Mouse (Mus musculus) intestine, postnatal 0 days (tissue): Measurements from ENCODE around the gene Npnt. TPM values are rescaled to one million over a fixed set of nuclear protein-coding genes. Genes with fewer than 3 reads are reported as not detected.
A peak's percentile ranks its signal among the peaks of the same experiment; 100 is the strongest.

Experiments
- ATAC-seq: fragments of 200-750 bp; cut with Nextera tagmentation; 2 replicates; pipeline ENCODE4 v1.8.0; 2017; ENCODE audit warnings: mild to moderate bottlenecking, moderate TSS enrichment, moderate library complexity
- H3K27ac ChIP-seq: fragments of 300-500 bp; sonication (generic); 2 replicates; pipeline ENCODE4 v1.5.1; 2014; ENCODE audit warnings: mild to moderate bottlenecking, low read depth, low read length, moderate library complexity
- H3K27me3 ChIP-seq: fragments of 300-500 bp; sonication (generic); replicated peaks from 2 replicates; pipeline ENCODE4 v1.6.1; 2014; ENCODE audit warnings: low read length, mixed read lengths; ENCODE audit not compliant: control insufficient read depth, insufficient read depth
- H3K36me3 ChIP-seq: fragments of 300-500 bp; sonication (generic); 2 replicates; pipeline ENCODE4 v1.6.1; 2014; ENCODE audit warnings: mild to moderate bottlenecking, moderate library complexity; ENCODE audit not compliant: control insufficient read depth, insufficient read depth
- H3K4me1 ChIP-seq: fragments of 300-500 bp; sonication (generic); replicated peaks from 2 replicates; pipeline ENCODE4 v1.6.1; 2014; ENCODE audit warnings: antibody characterized with exemption, low read length, mixed read lengths; ENCODE audit not compliant: control insufficient read depth, insufficient read depth
- H3K4me2 ChIP-seq: fragments of 300-500 bp; sonication (generic); replicated peaks from 2 replicates; pipeline ENCODE4 v1.6.1; 2014; ENCODE audit warnings: low read depth, mild to moderate bottlenecking, moderate library complexity
- H3K4me3 ChIP-seq: fragments of 300-500 bp; sonication (generic); 2 replicates; pipeline ENCODE4 v1.5.1; 2014; ENCODE audit warnings: low read depth, low read length
- H3K9ac ChIP-seq: fragments of 300-500 bp; sonication (generic); 2 replicates; pipeline ENCODE4 v1.6.1; 2014; ENCODE audit warnings: mild to moderate bottlenecking, low read depth, low read length
- H3K9me3 ChIP-seq: fragments of 300-500 bp; sonication (generic); 2 replicates; pipeline ENCODE4 v1.6.1; 2016; ENCODE audit warnings: mixed run types; ENCODE audit not compliant: control insufficient read depth
- CTCF ChIP-seq: sonication (generic); IDR thresholded peaks from 2 replicates; pipeline ENCODE4 v1.5.1; 2016; ENCODE audit warnings: low read depth, mild to moderate bottlenecking, control low read depth, antibody characterized with exemption, moderate library complexity
- WGBS: fragments of 180-500 bp; shearing (Covaris S2); extraction: QIAGEN DNeasy Blood & Tissue Kit; methylation state at CpG from one replicate; pipeline ENCODE4 v1.1.7; 2014; 5-methylcytosine and 5-hydroxymethylcytosine counted together
- polyA plus RNA-seq: library from polyadenylated mRNA; unstranded; fragments of >200 nt; fragmentation: Nextera tagmentation; extraction: Ambion mirVana; gene quantifications from 2 replicates; pipeline ENCODE4 v1.2.1, GENCODE M21; 2015

Npnt gene
- 38.7 and 40.7 TPM in 2 replicates for polyA plus RNA-seq

DNA sequence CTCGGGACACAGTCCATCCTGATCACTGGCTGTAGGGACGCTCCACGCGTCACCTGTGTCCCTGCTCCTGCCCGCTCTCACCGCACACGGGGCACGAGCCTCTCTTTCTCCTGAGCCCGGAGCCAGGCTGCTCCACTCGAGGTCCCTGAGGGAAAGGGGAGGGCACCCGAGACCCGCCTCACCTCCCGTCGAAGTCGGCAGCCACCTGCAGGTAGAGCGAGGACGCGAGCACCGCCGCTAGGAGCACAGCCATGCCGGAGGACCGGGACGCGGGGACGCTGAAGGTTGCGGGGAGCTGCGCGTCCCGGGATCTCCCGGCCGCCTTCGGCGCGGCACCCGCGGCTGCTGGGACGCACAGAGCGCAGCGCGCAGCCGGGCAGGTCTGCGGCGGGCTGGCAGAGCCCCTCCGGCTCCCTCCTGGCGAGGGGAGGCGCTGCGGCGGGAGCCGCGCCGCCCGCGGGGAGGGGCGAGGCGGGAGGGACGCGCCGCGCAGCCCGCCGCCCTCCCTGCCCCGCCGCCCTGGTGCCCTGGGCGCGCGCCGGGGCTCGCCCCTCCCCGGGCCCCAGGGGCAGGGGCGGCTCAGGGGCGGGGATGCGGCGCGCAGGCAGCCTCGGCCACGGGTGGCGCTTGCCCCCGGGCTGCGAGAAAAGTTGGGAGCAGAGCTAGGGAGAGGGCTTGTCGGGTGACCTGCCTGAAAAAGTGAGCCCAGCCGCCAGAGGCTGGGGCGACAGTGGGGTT lies at the start of gene Npnt:
Gene Npnt (minus strand): TSS at position 501 of the 738 bp plus-strand sequence.
- Histone ChIP-seq H3K9me3 (no peaks in the 10 kb centered on the region), H3K4me3 (peak within 1 kb of the TSS; percentile 55), H3K36me3 (no peaks in the 10 kb centered on the region; the same call in 1 of the 2 replicates), H3K4me2 (peak within 1 kb of the TSS; percentile 85), H3K9ac (peak within 1 kb of the TSS; percentile 37), H3K4me1 (0 out of 2 replicates have a peak, but pooled peaks cover 3% of the 10 kb centered on the region), H3K27me3 (peaks cover 8% of the 10 kb centered on the region; the same call in 1 of the 2 replicates), H3K27ac (no peak within 1 kb of the TSS)
- peak; percentile 45 for TF ChIP-seq CTCF
- ATAC-seq = peak; percentile 67
- WGBS = 1% methylated on average over 63 of the region's 82 CpGs

DNA sequence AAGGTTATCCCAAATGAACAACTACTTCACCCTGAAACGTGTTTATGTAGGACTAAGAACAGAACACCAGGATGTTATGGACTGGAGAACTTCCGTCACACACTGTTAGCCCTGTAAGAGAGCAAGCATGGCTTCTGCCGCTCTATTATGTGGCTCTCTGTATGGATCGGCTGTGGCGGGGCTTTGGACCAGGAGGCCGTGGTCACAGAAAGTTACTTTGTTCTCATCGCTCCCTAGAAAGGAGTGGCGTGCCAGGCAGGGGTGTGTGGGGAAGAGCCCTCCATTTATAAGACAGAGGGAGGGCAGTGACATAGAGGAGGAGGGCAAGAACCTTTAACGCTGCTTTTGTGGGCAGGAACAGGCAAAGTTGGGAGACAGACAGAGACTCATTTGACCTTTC lies 46.2 kb upstream of the Npnt start:
- ATAC-seq = no peak
- no peak overlapping the region for H3K4me3 ChIP-seq
- H3K36me3 ChIP-seq = no peaks in the 10 kb centered on the region; the same call in 1 of the 2 replicates
- H3K9me3 ChIP-seq = no peaks in the 10 kb centered on the region
- H3K27me3 ChIP-seq = no peaks in the 10 kb centered on the region
- no peak for TF ChIP-seq CTCF
- no peak overlapping the region for H3K9ac ChIP-seq
- H3K27ac ChIP-seq = no peak overlapping the region
- WGBS = 81% methylated on average over 9 of the region's 9 CpGs
- H3K4me2 ChIP-seq = no peak overlapping the region
- H3K4me1 ChIP-seq = no peaks in the 10 kb centered on the region

DNA sequence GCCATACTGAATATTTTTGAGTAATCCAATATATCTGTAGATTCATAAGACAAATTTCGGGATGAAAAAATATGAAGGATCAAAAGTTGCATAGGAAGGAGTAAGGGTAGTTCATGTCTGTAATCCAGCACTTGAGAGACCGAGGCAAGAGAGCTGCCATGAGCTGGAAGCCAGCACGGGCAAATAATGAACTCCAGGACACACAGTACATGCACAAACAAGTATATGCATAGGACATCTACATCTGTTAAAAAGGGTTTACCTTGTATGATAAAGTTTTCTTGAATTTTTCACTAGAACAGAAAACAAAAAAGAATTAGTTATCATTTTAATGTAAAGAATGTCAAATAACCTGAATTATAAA lies 45.8 kb upstream of the Npnt start:
- Histone ChIP-seq H3K4me3 (no peak overlapping the region), H3K9me3 (no peaks in the 10 kb centered on the region), H3K9ac (no peak overlapping the region), H3K4me1 (no peaks in the 10 kb centered on the region), H3K4me2 (no peak overlapping the region), H3K36me3 (no peaks in the 10 kb centered on the region; the same call in 1 of the 2 replicates), H3K27ac (no peak overlapping the region), H3K27me3 (no peaks in the 10 kb centered on the region)
- 77% methylated on average over 3 of the region's 3 CpGs for WGBS
- no peak for ATAC-seq
- no peak for TF ChIP-seq CTCF

- H3K4me2 ChIP-seq = no peak overlapping the region
- WGBS = 80% methylated on average over 7 of the region's 7 CpGs
- H3K36me3 ChIP-seq = no peaks in the 10 kb centered on the region; the same call in 1 of the 2 replicates
- no peak for ATAC-seq
- H3K27ac ChIP-seq = no peak overlapping the region
- H3K9ac ChIP-seq = no peak overlapping the region
- no peak overlapping the region for H3K4me3 ChIP-seq
- H3K27me3 ChIP-seq = no peaks in the 10 kb centered on the region
- H3K4me1 ChIP-seq = no peaks in the 10 kb centered on the region
- no peak for TF ChIP-seq CTCF
- no peaks in the 10 kb centered on the region for H3K9me3 ChIP-seq
Observed at GRCm38 (mm10) chr3:132995172-132995903, 45.2 kb upstream of the Npnt start.

- Histone ChIP-seq H3K9me3 (no peaks in the 10 kb centered on the region), H3K9ac (no peak overlapping the region), H3K4me2 (no peak overlapping the region), H3K27ac (no peak overlapping the region), H3K4me3 (no peak overlapping the region), H3K27me3 (no peaks in the 10 kb centered on the region), H3K4me1 (no peaks in the 10 kb centered on the region), H3K36me3 (peaks cover 6% of the 10 kb centered on the region; the same call in 1 of the 2 replicates)
- no peak for TF ChIP-seq CTCF
- 85% methylated on average over 5 of the region's 5 CpGs for WGBS
- ATAC-seq = no peak
Observed at GRCm38 (mm10) chr3:132986188-132986587, 36.1 kb upstream of the Npnt start.

DNA sequence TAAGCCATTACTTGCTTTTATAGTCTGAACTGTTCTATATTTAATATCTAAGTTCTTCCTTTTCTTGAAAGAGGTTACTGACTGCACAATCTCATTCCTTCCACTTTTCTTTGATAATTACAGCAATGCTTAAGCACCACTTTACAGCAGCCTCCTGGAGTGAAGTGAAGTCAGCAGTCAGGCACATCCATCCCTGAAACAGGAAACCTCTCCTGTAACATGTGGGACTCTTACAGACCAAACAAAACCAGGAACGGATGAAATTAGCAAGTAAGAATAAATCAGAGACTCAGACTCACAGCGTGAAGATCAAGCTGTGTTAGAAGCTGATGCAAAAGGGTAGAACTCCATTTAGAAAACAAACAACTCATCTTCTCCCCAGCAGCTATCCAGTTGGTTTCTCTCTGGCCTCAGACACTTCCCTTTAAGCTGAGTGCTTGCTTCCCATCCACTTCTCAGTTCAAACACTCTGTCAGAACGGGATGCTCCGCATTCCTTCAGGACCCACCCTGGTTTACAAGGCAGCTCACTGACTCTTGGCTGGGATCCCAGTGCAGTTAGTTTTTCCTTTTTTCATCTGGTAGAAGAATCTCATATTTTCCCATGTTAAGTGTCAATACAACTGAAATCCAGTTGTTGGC lies 33.9 kb upstream of the Npnt start:
- no peak for TF ChIP-seq CTCF
- Histone ChIP-seq H3K9ac (no peak overlapping the region), H3K27me3 (no peaks in the 10 kb centered on the region), H3K36me3 (peaks cover 6% of the 10 kb centered on the region; the same call in 1 of the 2 replicates), H3K4me1 (no peaks in the 10 kb centered on the region), H3K9me3 (no peaks in the 10 kb centered on the region), H3K27ac (no peak overlapping the region), H3K4me3 (no peak overlapping the region), H3K4me2 (no peak overlapping the region)
- no peak for ATAC-seq
- 27% methylated on average over 4 of the region's 4 CpGs for WGBS
